ENCODE assay signal across 16 mouse cellular contexts in the genomic region with DNA sequence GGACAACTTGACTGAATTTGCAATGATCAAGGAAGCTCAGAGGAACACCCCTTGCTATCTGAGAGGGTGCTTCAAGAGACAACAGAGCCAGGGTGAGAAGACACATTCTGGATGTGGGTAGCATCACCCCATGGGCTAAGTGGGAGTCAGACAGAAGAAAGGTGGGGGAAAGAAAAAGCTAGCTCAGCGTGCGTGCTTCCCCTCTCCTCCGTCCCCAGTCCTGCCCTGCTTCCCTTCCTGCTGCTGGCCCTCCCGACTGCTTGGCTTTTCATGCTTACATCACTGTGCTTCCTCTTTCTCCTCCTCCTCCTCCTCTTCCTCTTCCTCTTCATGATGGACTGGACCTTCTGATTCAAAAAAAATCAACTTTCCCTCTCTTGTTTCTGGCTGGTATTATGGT. TPM values are rescaled to one million over a fixed set of nuclear protein-coding genes. Genes with fewer than 3 reads are reported as not detected.
DNase-seq lines count a peak whose midpoint lies in the region; ATAC-seq and TF ChIP-seq lines count a peak whose summit lies in the region.
"Had no signal": no experiment of that assay in that cellular context is flagged by ENCODE, and none has a peak within 500 bp of the region (broad histone marks: within the 10 kb centered on the region; RNA-seq: fewer than 3 reads in every experiment).

No protein-coding gene starts in this region.

- H3K4me2 ChIP-seq in heart, postnatal 0 days (ENCODE audit: low read depth, low read length) = no peak overlapping the region
- no peak overlapping the region for H3K4me2 ChIP-seq in heart, embryonic 12.5 days
- H3K4me2 ChIP-seq in forebrain, embryonic 12.5 days = no peak overlapping the region
- no peak overlapping the region for H3K4me2 ChIP-seq in forebrain, embryonic 13.5 days
- H3K4me2 ChIP-seq: neural tube, embryonic 13.5 days had no signal

- peaks cover 10% of the 10 kb centered on the region; the same call in 1 of the 2 replicates for H3K36me3 ChIP-seq in heart, postnatal 0 days (replicated peaks; ENCODE audit: control insufficient read depth, insufficient read depth, low read length)
- peaks cover 25% of the 10 kb centered on the region; the same call in 1 of the 2 replicates for H3K36me3 ChIP-seq in heart, embryonic 12.5 days
- no peaks in the 10 kb centered on the region for H3K36me3 ChIP-seq in forebrain, embryonic 12.5 days (replicated peaks)
- peaks cover 10% of the 10 kb centered on the region; the same call in 1 of the 2 replicates for H3K36me3 ChIP-seq in forebrain, embryonic 13.5 days (ENCODE audit: poor library complexity, severe bottlenecking)

- no peak for TF ChIP-seq CTCF in heart, postnatal 0 days (IDR thresholded peaks at IDR 0.05; ENCODE audit: low read depth)

- H3K9ac ChIP-seq in heart, postnatal 0 days (replicated peaks; ENCODE audit: low read depth, low read length) = no peak overlapping the region
- H3K9ac ChIP-seq in heart, embryonic 12.5 days = no peak overlapping the region
- no peak overlapping the region for H3K9ac ChIP-seq in forebrain, embryonic 12.5 days
- no peak overlapping the region for H3K9ac ChIP-seq in forebrain, embryonic 13.5 days
- H3K9ac ChIP-seq: liver, embryonic 14.5 days; neural tube, embryonic 13.5 days had no signal

- no peak for ATAC-seq in heart, postnatal 0 days (ENCODE audit: insufficient read depth, low read depth)
- no peak for ATAC-seq in heart, embryonic 12.5 days (ENCODE audit: insufficient number of reproducible peaks, low FRiP score)
- peak; percentile 81 for ATAC-seq in common myeloid progenitor, adult 5-6 weeks (replicated peaks; ENCODE audit: low read depth, poor library complexity, severe bottlenecking)
- ATAC-seq in monocyte, adult 5-6 weeks (replicated peaks; ENCODE audit: insufficient number of reproducible peaks, low FRiP score, low TSS enrichment, poor library complexity, severe bottlenecking) = peak; percentile 77
- no peak for ATAC-seq in forebrain, embryonic 12.5 days (ENCODE audit: low FRiP score)
- ATAC-seq in forebrain, embryonic 13.5 days = no peak
- ATAC-seq: forebrain, embryonic 16.5 days; Patski had no signal

- no peaks in the 10 kb centered on the region for H3K27me3 ChIP-seq in heart, postnatal 0 days (ENCODE audit: control insufficient read depth, insufficient read depth, low read length)
- H3K27me3 ChIP-seq in heart, embryonic 12.5 days (replicated peaks) = no peaks in the 10 kb centered on the region
- H3K27me3 ChIP-seq in forebrain, embryonic 12.5 days = no peaks in the 10 kb centered on the region
- no peaks in the 10 kb centered on the region for H3K27me3 ChIP-seq in forebrain, embryonic 13.5 days
- H3K27me3 ChIP-seq: neural tube, embryonic 13.5 days; Patski had no signal

- no peak for TF ChIP-seq EP300 in heart, postnatal 0 days (IDR thresholded peaks at IDR 0.05; ENCODE audit: low read depth)

- H3K4me3 ChIP-seq in heart, postnatal 0 days (ENCODE audit: low read depth, low read length) = no peak overlapping the region
- no peak overlapping the region for H3K4me3 ChIP-seq in heart, embryonic 12.5 days
- no peak overlapping the region for H3K4me3 ChIP-seq in forebrain, embryonic 12.5 days (replicated peaks)
- no peak overlapping the region for H3K4me3 ChIP-seq in forebrain, embryonic 13.5 days
- H3K4me3 ChIP-seq: midbrain, embryonic 10.5 days; neural tube, embryonic 13.5 days had no signal

- peaks cover 8% of the 10 kb centered on the region for H3K4me1 ChIP-seq in heart, postnatal 0 days (ENCODE audit: control insufficient read depth, insufficient read depth)
- H3K4me1 ChIP-seq in heart, embryonic 12.5 days (replicated peaks) = no peaks in the 10 kb centered on the region; the same call in 1 of the 2 replicates
- no peaks in the 10 kb centered on the region for H3K4me1 ChIP-seq in forebrain, embryonic 12.5 days
- no peaks in the 10 kb centered on the region for H3K4me1 ChIP-seq in forebrain, embryonic 13.5 days
- H3K4me1 ChIP-seq: midbrain, embryonic 10.5 days; neural tube, embryonic 13.5 days had no signal

- 0 out of 2 replicates have a peak overlapping the region, but pooled peaks have one; percentile 20 for H3K27ac ChIP-seq in heart, postnatal 0 days (ENCODE audit: low read depth)
- H3K27ac ChIP-seq in heart, embryonic 12.5 days (ENCODE audit: poor library complexity, severe bottlenecking) = no peak overlapping the region
- H3K27ac ChIP-seq in forebrain, embryonic 12.5 days = no peak overlapping the region
- H3K27ac ChIP-seq in forebrain, embryonic 13.5 days = no peak overlapping the region
- H3K27ac ChIP-seq: liver, embryonic 14.5 days; midbrain, embryonic 10.5 days; neural tube, embryonic 13.5 days had no signal

- H3K9me3 ChIP-seq in heart, postnatal 0 days (replicated peaks; ENCODE audit: control insufficient read depth, low read length) = peaks cover 5% of the 10 kb centered on the region; the same call in 1 of the 2 replicates
- no peaks in the 10 kb centered on the region; the same call in 1 of the 2 replicates for H3K9me3 ChIP-seq in heart, embryonic 12.5 days (replicated peaks)
- no peaks in the 10 kb centered on the region; the same call in 1 of the 2 replicates for H3K9me3 ChIP-seq in forebrain, embryonic 12.5 days
- no peaks in the 10 kb centered on the region for H3K9me3 ChIP-seq in forebrain, embryonic 13.5 days (replicated peaks)
- H3K9me3 ChIP-seq: midbrain, embryonic 10.5 days; neural tube, embryonic 13.5 days had no signal

- DNase-seq in heart, postnatal 0 days (ENCODE audit: low spot score) = no peak
- DNase-seq in CD4-positive, CD25-positive, alpha-beta regulatory T cell, adult 2 months (ENCODE audit: low read depth, low spot score) = peak; percentile 34
- DNase-seq in cerebellum, adult 8-10 months = no peak
- DNase-seq: gastrocnemius, postnatal 25 days; kidney, postnatal 25 days; right cerebral cortex, adult 18-20 months had no signal

- 70% methylated on average over 4 of the region's 4 CpGs for WGBS in heart, postnatal 0 days
- WGBS in heart, embryonic 12.5 days = 73% methylated on average over 4 of the region's 4 CpGs
- WGBS in forebrain, embryonic 12.5 days = 91% methylated on average over 4 of the region's 4 CpGs
- 84% methylated on average over 4 of the region's 4 CpGs for WGBS in forebrain, embryonic 13.5 days

RNA-seq across cellular contexts. Expression of a gene that starts 33.1 kb away (rescaled TPM):
- 39.1 and 47.9 TPM in 2 replicates for total RNA-seq in heart, postnatal 0 days (2014; rRNA removed; ENCODE audit: low replicate concordance)
- polyA plus RNA-seq in heart, postnatal 0 days (2015; fragmentation: Nextera tagmentation; extraction: Ambion mirVana) = 32.0 and 32.2 TPM in 2 replicates
- 58.8 and 60.2 TPM in 2 replicates for polyA plus RNA-seq in heart, embryonic 12.5 days (2016; fragmentation: Nextera tagmentation; extraction: Ambion mirVana)
- 29.4 and 32.2 TPM in 2 replicates for total RNA-seq in common myeloid progenitor, adult 5-6 weeks (2017)
- total RNA-seq in monocyte, adult 5-6 weeks (2017) = 57.7 to 83.7 TPM (median 58.3 TPM) in 3 replicates
- 57.7 and 59.1 TPM in 2 replicates for polyA plus RNA-seq in forebrain, embryonic 12.5 days (2016; fragmentation: Nextera tagmentation; extraction: Ambion mirVana)
- polyA plus RNA-seq in forebrain, embryonic 13.5 days (2015; fragmentation: Nextera tagmentation; extraction: Ambion mirVana) = 44.8 and 51.6 TPM in 2 replicates

Comparison
In these comparisons a context has a peak if more than half of its experiments do, and no peak if none do; other contexts are left out.
1. ATAC-seq: peak in common myeloid progenitor, adult 5-6 weeks (single experiment) and monocyte, adult 5-6 weeks (single experiment); none in heart, postnatal 0 days (single experiment), heart, embryonic 12.5 days (single experiment), forebrain, embryonic 12.5 days (single experiment) and forebrain, embryonic 13.5 days (single experiment).